Mouse (Mus musculus): ENCODE results near the gene Fgf9. TPM values are rescaled to one million over a fixed set of nuclear protein-coding genes. Genes with fewer than 3 reads are reported as not detected.

The Fgf9 gene
- polyA plus RNA-seq, 1 experiment from 2014 or later = 22.7 TPM

- Histone ChIP-seq H3K4me1 (replicated peaks) (peaks cover 55% of the 10 kb centered on the region), H3K27ac (replicated peaks) (no peak overlapping the region), H3K4me2 (peak overlapping the region; percentile 100), H3K36me3 (no peaks in the 10 kb centered on the region), H3K4me3 (peak overlapping the region; percentile 81), H3K27me3 (peaks cover 20% of the 10 kb centered on the region), H3K9me3 (no peaks in the 10 kb centered on the region), H3K9ac (peak overlapping the region; percentile 73)
- WGBS = under 1% methylated on average over 20 of the region's 20 CpGs
- no peak for ATAC-seq (ENCODE audit: low FRiP score, low read depth)
These were observed 3.6 kb downstream of the Fgf9 start for GRCm38 (mm10) chr14:58073936-58074335.

GRCm38 (mm10) chr14:58074621-58075432 lies 4.5 kb downstream of the Fgf9 start:
- ATAC-seq (ENCODE audit: low FRiP score, low read depth) = peak; percentile 61
- WGBS = under 1% methylated on average over 58 of the region's 61 CpGs
- Histone ChIP-seq H3K36me3 (no peaks in the 10 kb centered on the region), H3K9ac (peak overlapping the region; percentile 73), H3K27ac (replicated peaks) (peak overlapping the region; percentile 78), H3K9me3 (no peaks in the 10 kb centered on the region), H3K4me3 (peak overlapping the region; percentile 81), H3K27me3 (peaks cover 16% of the 10 kb centered on the region), H3K4me1 (replicated peaks) (peaks cover 53% of the 10 kb centered on the region), H3K4me2 (peak overlapping the region; percentile 100)

GRCm38 (mm10) chr14:58075433-58076029 lies 5.2 kb downstream of the Fgf9 start:
- Histone ChIP-seq H3K9ac (peak overlapping the region; percentile 73), H3K4me3 (peak overlapping the region; percentile 81), H3K4me1 (replicated peaks) (peaks cover 46% of the 10 kb centered on the region), H3K27me3 (peaks cover 16% of the 10 kb centered on the region), H3K36me3 (no peaks in the 10 kb centered on the region), H3K9me3 (no peaks in the 10 kb centered on the region), H3K4me2 (peak overlapping the region; percentile 100), H3K27ac (replicated peaks) (peak overlapping the region; percentile 78)
- ATAC-seq (ENCODE audit: low FRiP score, low read depth) = 0 out of 2 replicates have a peak, but pooled peaks have one; percentile 2
- under 1% methylated on average over 31 of the region's 31 CpGs for WGBS

- peak; percentile 87 for ATAC-seq (ENCODE audit: low FRiP score, low read depth)
- Histone ChIP-seq H3K27me3 (peaks cover 16% of the 10 kb centered on the region), H3K9ac (peak overlapping the region; percentile 73), H3K4me3 (peak overlapping the region; percentile 81), H3K27ac (replicated peaks) (peak overlapping the region; percentile 78), H3K9me3 (no peaks in the 10 kb centered on the region), H3K36me3 (no peaks in the 10 kb centered on the region), H3K4me1 (replicated peaks) (peaks cover 41% of the 10 kb centered on the region), H3K4me2 (peak overlapping the region; percentile 100)
- under 1% methylated on average over 33 of the region's 40 CpGs for WGBS
These were observed 5.7 kb downstream of the Fgf9 start for GRCm38 (mm10) chr14:58076030-58076521.

- no peak for ATAC-seq (ENCODE audit: low FRiP score, low read depth)
- 7% methylated on average over 14 of the region's 14 CpGs for whole genome bisulfite sequencing
- Histone ChIP-seq H3K4me2 (peak overlapping the region; percentile 100), H3K27ac (replicated peaks) (peak overlapping the region; percentile 78), H3K4me1 (replicated peaks) (peaks cover 34% of the 10 kb centered on the region), H3K4me3 (peak overlapping the region; percentile 81), H3K27me3 (peaks cover 16% of the 10 kb centered on the region), H3K9me3 (no peaks in the 10 kb centered on the region), H3K36me3 (no peaks in the 10 kb centered on the region), H3K9ac (peak overlapping the region; percentile 73)
These were observed 6.4 kb downstream of the Fgf9 start for GRCm38 (mm10) chr14:58076726-58077255.

- Histone ChIP-seq H3K36me3 (peaks cover 8% of the 10 kb centered on the region), H3K4me2 (no peak overlapping the region), H3K9ac (no peak overlapping the region), H3K4me3 (no peak overlapping the region), H3K4me1 (replicated peaks) (peaks cover 18% of the 10 kb centered on the region), H3K27me3 (peaks cover 13% of the 10 kb centered on the region), H3K9me3 (no peaks in the 10 kb centered on the region), H3K27ac (replicated peaks) (no peak overlapping the region)
- 84% methylated on average over 2 of the region's 2 CpGs for WGBS
- ATAC-seq (ENCODE audit: low FRiP score, low read depth) = no peak
These were observed 9.1 kb downstream of the Fgf9 start for GRCm38 (mm10) chr14:58079471-58079870.

- ATAC-seq (ENCODE audit: low FRiP score, low read depth) = no peak
- H3K36me3 ChIP-seq = peaks cover 8% of the 10 kb centered on the region
- no peak overlapping the region for H3K27ac ChIP-seq (replicated peaks)
- no peaks in the 10 kb centered on the region for H3K9me3 ChIP-seq
- peaks cover 9% of the 10 kb centered on the region for H3K4me1 ChIP-seq (replicated peaks)
- no peak overlapping the region for H3K4me3 ChIP-seq
- no peak overlapping the region for H3K9ac ChIP-seq
- no peak overlapping the region for H3K4me2 ChIP-seq
- WGBS = 56% methylated on average over 1 of the region's 1 CpGs
- H3K27me3 ChIP-seq = peaks cover 9% of the 10 kb centered on the region; the same call in 1 of the 2 replicates
These were observed 11.6 kb downstream of the Fgf9 start for GRCm38 (mm10) chr14:58081955-58082354.

- no peak overlapping the region for H3K4me2 ChIP-seq
- WGBS = 97% methylated on average over 3 of the region's 3 CpGs
- H3K9ac ChIP-seq = no peak overlapping the region
- no peak overlapping the region for H3K4me3 ChIP-seq
- peaks cover 12% of the 10 kb centered on the region; the same call in 1 of the 2 replicates for H3K4me1 ChIP-seq (replicated peaks)
- ATAC-seq (ENCODE audit: low FRiP score, low read depth) = no peak
- H3K9me3 ChIP-seq = no peaks in the 10 kb centered on the region
- H3K27me3 ChIP-seq = no peaks in the 10 kb centered on the region
- peaks cover 8% of the 10 kb centered on the region for H3K36me3 ChIP-seq
- no peak overlapping the region for H3K27ac ChIP-seq (replicated peaks)
These were observed 13.9 kb downstream of the Fgf9 start for GRCm38 (mm10) chr14:58084240-58084639.

- WGBS = 28% methylated on average over 4 of the region's 4 CpGs
- no peak overlapping the region for H3K4me2 ChIP-seq
- no peaks in the 10 kb centered on the region for H3K27me3 ChIP-seq
- H3K36me3 ChIP-seq = peaks cover 8% of the 10 kb centered on the region
- H3K4me3 ChIP-seq = no peak overlapping the region
- no peak overlapping the region for H3K9ac ChIP-seq
- H3K27ac ChIP-seq (replicated peaks) = no peak overlapping the region
- H3K4me1 ChIP-seq (replicated peaks) = peaks cover 12% of the 10 kb centered on the region; the same call in 1 of the 2 replicates
- no peaks in the 10 kb centered on the region for H3K9me3 ChIP-seq
- ATAC-seq (ENCODE audit: low FRiP score, low read depth) = no peak
These were observed 17.0 kb downstream of the Fgf9 start for GRCm38 (mm10) chr14:58087326-58087725.

GRCm38 (mm10) chr14:58089486-58089885 lies 19.1 kb downstream of the Fgf9 start:
- no peak overlapping the region for H3K9ac ChIP-seq
- ATAC-seq (ENCODE audit: low FRiP score, low read depth) = no peak
- no peaks in the 10 kb centered on the region for H3K9me3 ChIP-seq
- H3K27ac ChIP-seq (replicated peaks) = no peak overlapping the region
- WGBS = 81% methylated on average over 5 of the region's 5 CpGs
- no peak overlapping the region for H3K4me2 ChIP-seq
- no peaks in the 10 kb centered on the region for H3K27me3 ChIP-seq
- H3K4me3 ChIP-seq = no peak overlapping the region
- peaks cover 12% of the 10 kb centered on the region; the same call in 1 of the 2 replicates for H3K4me1 ChIP-seq (replicated peaks)
- H3K36me3 ChIP-seq = no peaks in the 10 kb centered on the region

- H3K4me3 ChIP-seq = no peak overlapping the region
- no peak overlapping the region for H3K9ac ChIP-seq
- ATAC-seq (ENCODE audit: low FRiP score, low read depth) = no peak
- H3K27me3 ChIP-seq = no peaks in the 10 kb centered on the region
- peaks cover 12% of the 10 kb centered on the region; the same call in 1 of the 2 replicates for H3K4me1 ChIP-seq (replicated peaks)
- no peaks in the 10 kb centered on the region for H3K9me3 ChIP-seq
- no peak overlapping the region for H3K4me2 ChIP-seq
- WGBS = 76% methylated on average over 10 of the region's 10 CpGs
- no peak overlapping the region for H3K27ac ChIP-seq (replicated peaks)
- H3K36me3 ChIP-seq = no peaks in the 10 kb centered on the region
These were observed 21.0 kb downstream of the Fgf9 start for GRCm38 (mm10) chr14:58091321-58091720.

- H3K27ac ChIP-seq (replicated peaks) = no peak overlapping the region
- ATAC-seq (ENCODE audit: low FRiP score, low read depth) = no peak
- no peak overlapping the region for H3K4me2 ChIP-seq
- H3K4me3 ChIP-seq = no peak overlapping the region
- H3K9me3 ChIP-seq = no peaks in the 10 kb centered on the region
- WGBS = 83% methylated on average over 8 of the region's 8 CpGs
- peaks cover 7% of the 10 kb centered on the region; the same call in 1 of the 2 replicates for H3K4me1 ChIP-seq (replicated peaks)
- H3K36me3 ChIP-seq = no peaks in the 10 kb centered on the region
- H3K27me3 ChIP-seq = no peaks in the 10 kb centered on the region
- no peak overlapping the region for H3K9ac ChIP-seq
These were observed 29.3 kb downstream of the Fgf9 start for GRCm38 (mm10) chr14:58099599-58099998.

All from hindbrain, embryonic 15.5 days (tissue).